Mouse (Mus musculus): ENCODE measurements around the gene Hhat.

Gene Hhat

DNA sequence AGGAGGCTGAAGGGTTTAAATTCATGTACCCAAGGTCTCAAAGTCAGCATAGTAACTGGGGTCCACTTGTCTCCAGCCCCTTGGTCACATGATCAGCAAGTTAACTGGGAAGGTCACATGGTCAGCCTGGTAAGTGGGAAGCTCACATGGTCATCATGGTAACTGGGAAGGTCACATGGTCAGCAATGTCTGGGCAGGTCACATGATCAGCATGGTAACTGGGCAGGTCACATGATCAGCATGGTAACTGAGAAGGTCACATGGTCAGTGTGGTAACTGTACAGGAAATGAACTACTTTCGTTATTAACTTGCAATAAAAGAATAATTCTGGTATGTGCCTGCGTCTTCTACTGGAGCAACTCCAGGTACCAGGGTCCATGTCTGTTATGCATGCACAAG, 29.1 kb downstream of the Hhat start:
- DNase-seq, result no peak

GRCm38 (mm10) chr1:192736524-192736923, 34.5 kb downstream of the Hhat start:
- peak; percentile 35 for DNase-seq

- peak; percentile 17 for DNase-seq
These were observed 35.0 kb downstream of the Hhat start for GRCm38 (mm10) chr1:192736002-192736426.

DNA sequence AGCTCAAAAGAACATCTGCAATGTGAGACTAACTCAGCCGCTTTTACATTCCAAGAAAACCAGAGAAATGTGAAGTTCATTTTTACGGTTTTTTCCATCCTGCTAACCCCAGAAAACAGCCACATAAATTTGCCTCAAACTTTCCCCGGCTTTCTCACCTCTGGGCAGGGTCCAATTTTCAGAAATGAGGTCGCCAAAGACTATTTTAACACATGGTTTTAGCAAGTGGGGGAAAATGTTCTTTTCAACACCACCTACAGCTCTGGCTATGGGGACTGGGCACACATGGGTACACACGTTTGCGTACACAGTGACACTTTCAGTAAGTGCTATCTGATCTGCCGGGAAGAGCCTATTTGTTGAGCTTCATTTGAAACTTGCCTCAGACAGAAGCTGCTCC, 40.5 kb downstream of the Hhat start:
- no peak for DNase-seq

GRCm38 (mm10) chr1:192726996-192727624, 43.9 kb downstream of the Hhat start:
- DNase-seq, result peak; percentile 71

GRCm38 (mm10) chr1:192722147-192722546, 48.9 kb downstream of the Hhat start:
- peak; percentile 79 for DNase-seq

- no peak for DNase-seq
These were observed 50.9 kb downstream of the Hhat start for GRCm38 (mm10) chr1:192720156-192720555.

DNA sequence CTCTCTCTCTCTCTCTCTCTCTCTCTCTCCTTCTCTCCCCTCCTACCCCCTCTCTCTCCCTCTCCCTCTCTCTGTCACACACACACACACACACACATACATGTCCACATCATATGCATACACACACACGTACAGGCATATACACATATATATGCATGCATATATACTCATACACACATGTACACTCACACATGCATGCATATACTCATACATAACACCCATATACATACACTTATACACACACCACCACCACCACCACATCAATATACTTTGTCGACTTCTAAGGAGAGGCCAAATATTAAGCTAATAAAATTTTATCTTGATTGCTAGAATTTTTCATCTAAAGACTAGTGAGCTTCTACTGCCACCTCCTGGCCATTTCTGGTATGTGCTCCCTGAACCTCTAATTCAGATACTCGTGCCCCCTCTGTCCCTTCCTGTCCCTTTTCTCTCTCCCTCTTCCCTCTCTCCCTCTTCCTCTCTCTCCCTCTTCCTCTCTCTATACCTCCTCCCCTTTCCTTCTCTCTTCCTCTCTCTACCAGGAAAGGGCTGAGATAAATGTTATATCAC, 59.2 kb downstream of the Hhat start:
- DNase-seq, result peak; percentile 69

GRCm38 (mm10) chr1:192700339-192701073, 70.5 kb downstream of the Hhat start:
- DNase-seq, result no peak

GRCm38 (mm10) chr1:192699101-192699500, 71.9 kb downstream of the Hhat start:
- DNase-seq, result no peak

DNA sequence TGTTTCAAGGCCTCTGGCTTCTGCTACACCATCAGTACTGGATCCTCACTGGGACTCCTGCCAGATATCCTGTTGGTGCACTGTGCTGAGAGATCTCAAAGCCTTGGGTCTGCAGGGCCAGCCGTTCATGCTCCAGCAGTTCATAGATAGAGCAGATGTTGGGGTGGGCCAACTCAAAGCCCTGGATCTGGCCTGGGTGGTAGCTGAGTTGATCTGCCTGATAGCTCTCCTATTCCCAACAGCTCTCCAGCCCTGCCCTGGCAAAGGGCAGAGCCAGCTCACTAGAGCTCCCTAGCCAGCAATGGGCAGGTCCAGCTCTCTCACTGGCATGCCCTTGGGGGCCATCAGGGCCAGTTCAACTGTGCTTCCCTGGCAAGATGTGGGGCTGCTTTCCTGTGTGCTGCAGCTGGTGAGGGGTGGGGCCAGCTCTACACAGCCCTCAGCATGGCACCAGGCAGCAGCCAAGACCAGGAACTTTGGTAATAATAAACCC, 74.6 kb downstream of the Hhat start:
- no peak for DNase-seq

DNA sequence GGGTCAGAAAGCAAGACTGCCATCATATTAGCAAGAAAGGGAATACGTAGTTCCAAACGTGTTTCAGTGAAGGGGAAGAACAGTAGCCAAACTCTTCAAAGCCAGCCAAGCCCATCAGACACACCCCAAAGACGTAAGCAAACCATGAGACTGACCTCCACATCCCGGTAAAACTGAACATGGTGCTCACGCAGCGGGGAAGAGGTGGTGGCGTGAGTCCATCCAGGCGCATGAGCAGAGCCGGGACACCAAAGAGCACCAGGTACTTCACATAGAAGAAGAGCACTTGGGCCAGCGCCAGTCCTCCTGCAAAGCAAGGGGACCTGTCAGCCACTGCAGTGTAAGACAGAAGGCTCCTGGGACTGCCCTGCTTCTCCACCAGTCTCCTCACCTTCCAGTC, 77.4 kb downstream of the Hhat start:
- no peak for DNase-seq

DNA sequence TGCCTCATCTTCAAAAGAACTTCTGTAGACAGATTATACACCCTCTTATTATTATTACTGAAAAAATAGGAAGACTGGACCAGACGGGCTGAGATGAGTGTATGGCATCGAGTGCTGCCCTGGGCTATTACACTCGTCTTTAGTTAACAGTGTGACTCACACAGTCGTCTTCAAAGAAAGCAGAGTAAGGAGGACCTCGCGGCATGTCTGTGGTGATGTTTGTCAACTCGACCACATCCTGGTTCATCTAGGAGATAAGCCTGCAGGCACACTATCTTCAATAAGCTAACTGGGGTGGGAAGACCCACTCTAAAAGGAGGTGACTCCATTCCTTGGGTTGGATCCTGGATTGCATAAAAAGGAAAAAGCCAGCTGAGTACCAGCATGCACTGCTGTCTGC, 78.0 kb downstream of the Hhat start:
- DNase-seq, result no peak

- DNase-seq, result no peak
These were observed 88.6 kb downstream of the Hhat start for GRCm38 (mm10) chr1:192682219-192682951.

DNA sequence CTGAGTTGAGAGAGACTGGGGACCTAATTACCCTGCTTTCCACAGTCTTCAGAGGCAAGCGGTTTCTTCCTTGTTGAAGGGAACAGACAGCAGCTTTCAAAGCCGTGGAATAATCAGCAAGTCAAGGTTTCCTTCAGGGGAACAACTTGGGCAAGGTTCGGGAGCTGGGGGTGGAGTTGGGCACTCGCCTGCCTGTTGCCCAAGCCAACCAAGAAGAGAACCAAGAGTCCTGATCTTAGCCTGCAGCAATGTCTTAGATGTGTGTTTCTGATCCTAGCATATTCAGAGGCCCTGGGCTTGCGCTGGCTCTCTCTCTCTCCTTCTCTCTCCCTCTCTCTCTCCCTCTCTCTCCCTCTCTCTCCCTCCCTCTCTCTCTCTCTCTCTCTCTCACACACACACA, 93.8 kb downstream of the Hhat start:
- no peak for DNase-seq

- DNase-seq, result no peak
These were observed 107.4 kb downstream of the Hhat start for GRCm38 (mm10) chr1:192663608-192664007.

GRCm38 (mm10) chr1:192663092-192663491, 107.9 kb downstream of the Hhat start:
- DNase-seq, result no peak

DNA sequence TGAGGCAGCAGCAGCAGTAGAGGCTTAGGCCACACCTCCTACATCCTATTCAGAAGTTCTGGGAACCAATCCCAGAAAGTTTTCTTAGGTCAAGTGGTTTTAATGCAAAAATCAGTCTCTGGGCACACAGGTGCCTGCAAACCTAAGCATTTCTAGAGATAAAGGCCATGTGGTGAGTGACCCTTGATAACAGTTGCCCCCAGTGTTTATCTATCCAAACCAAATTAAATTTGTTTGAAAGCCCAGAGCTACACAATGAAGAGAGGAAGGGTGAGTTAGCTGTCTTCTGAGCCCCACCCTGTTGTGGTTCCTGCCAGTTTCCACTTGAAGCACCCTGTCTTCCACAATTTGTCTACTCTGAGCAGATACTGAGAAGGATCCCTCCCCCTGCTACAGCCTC, 109.4 kb downstream of the Hhat start:
- DNase-seq, result no peak

DNA sequence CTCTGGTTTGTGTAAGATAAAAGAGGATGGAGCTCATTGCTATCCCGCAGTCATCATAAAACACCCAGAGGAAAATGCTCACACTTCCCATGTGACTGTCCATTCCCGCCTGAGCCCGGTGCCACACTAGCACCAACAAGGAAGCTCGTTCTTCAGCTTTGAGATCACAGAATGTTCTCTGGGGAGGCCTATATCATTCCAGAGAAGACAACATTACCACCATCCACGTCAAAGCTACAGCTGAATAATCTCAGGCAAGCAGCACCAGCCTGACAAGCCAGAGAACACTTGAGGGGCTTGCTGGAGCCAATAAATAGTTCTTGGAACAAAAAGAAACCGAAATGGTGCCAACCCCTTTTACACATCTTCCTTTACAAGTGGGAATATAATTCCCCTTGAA, 113.6 kb downstream of the Hhat start:
- DNase-seq, result no peak

- DNase-seq, result no peak
These were observed 118.9 kb downstream of the Hhat start for GRCm38 (mm10) chr1:192651981-192652605.

DNA sequence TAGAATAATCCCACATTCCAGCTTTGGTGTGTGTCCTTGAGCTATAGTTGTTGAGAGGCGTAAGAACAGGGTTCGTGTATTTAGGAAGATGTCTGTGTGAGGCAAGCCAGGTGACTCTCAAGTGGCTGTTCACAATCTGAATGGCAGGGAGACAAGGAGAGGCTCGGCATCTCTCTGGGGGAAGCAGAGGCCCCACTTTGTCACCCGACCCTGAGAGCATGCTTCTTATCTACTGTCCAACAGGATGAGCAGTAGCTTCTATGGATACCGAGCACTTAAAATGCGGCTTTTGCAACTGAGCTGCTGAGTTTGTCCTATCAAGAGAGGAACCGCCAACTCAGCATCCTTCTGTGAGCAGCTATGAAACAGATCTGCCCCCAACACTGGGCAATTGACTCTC, 120.4 kb downstream of the Hhat start:
- no peak for DNase-seq

DNA sequence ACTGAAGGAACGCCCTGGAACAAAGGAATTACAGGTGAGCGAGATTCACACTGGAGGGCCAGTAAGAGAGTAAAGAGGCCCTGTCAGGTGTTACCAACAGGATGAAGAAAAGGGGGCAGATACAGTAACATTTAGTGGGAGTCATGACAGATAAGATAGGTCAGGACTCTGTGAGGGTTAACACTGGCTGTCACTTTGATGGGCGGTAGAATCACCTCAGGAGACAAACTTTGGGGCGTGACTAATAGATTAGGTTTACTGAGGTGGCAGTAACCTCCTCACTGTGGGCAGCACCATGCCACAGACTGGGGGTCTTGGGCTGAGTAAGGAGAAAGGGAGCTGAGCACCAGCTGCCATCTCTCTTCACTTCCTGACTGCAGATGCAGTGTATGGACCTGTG, 121.0 kb downstream of the Hhat start:
- DNase-seq, result no peak

GRCm38 (mm10) chr1:192649233-192649632, 121.8 kb downstream of the Hhat start:
- DNase-seq, result peak; percentile 39

All from embryo, embryonic 11 days (tissue).